Mouse (Mus musculus): ENCODE data around the gene Nxpe4. TPM values are rescaled to one million over a fixed set of nuclear protein-coding genes. Genes with fewer than 3 reads are reported as not detected.

Nxpe4 gene
- polyA plus RNA-seq, 1 experiment: 0.22 TPM

DNA sequence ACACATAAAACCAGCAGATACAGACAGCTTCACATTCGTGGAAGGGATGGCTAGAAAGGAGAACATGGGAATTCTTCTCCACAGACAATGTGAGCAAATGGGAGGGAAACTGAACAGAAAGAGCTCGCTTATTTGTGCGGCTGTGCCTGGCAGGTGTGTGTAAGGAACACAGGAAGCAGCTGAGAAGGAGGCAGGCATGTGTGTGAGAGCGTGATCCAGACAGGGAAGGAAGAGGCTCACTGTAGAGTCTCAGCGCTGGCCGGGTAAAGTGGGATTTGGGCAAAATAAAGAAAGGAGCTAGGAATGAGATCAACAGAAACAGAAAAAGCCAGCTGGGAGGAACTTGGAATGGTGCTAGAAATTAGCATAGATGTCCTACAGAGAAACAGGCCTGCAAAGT is 74.6 kb downstream of the Nxpe4 start:
- Histone ChIP-seq H3K27me3 (ENCODE audit: control insufficient read depth) (no peaks in the 10 kb centered on the region), H3K4me3 (replicated peaks) (no peak overlapping the region), H3K36me3 (ENCODE audit: control insufficient read depth) (no peaks in the 10 kb centered on the region), H3K9me3 (ENCODE audit: control insufficient read depth, low read length) (no peaks in the 10 kb centered on the region), H3K4me1 (ENCODE audit: control insufficient read depth) (no peaks in the 10 kb centered on the region)
- TF ChIP-seq TAL1 (IDR thresholded peaks at IDR 0.05; ENCODE audit: low read length): no peak
- TF ChIP-seq GATA1 (IDR thresholded peaks at IDR 0.05; ENCODE audit: low read length): no peak

DNA sequence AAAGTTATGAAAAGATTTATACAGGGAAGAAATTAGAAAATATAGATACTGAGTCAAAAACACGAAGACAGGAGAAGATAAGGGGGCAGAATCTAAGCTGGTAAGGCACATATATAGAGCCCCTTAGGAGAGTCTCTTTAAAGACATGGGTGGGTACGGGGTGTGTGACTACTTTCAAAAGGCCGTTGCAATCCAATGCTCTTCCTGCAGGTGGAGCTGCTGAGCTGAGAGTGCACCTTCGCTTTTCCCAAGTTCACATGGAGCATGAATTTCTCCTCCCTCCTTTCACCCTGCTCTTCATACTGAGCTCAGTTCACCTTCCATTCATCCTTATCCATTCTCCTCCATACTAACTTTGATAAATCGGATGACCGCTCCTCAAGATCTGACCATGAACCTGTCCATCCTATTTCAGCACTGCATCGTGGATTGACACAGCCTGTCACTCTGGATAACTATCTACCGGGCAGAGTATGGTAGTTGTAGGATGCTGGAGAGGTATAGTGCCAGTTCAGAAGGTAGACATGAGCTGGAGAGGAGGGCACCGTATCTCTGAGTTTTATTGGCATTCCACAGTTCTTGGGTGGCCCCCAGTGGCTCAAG is 76.4 kb downstream of the Nxpe4 start:
- no peak overlapping the region for H3K4me3 ChIP-seq (replicated peaks)
- TF ChIP-seq TAL1 (IDR thresholded peaks at IDR 0.05; ENCODE audit: low read length): no peak
- TF ChIP-seq GATA1 (IDR thresholded peaks at IDR 0.05; ENCODE audit: low read length): no peak
- no peaks in the 10 kb centered on the region for H3K27me3 ChIP-seq (ENCODE audit: control insufficient read depth)
- H3K4me1 ChIP-seq (ENCODE audit: control insufficient read depth): no peaks in the 10 kb centered on the region
- no peaks in the 10 kb centered on the region for H3K36me3 ChIP-seq (ENCODE audit: control insufficient read depth)
- no peaks in the 10 kb centered on the region for H3K9me3 ChIP-seq (ENCODE audit: control insufficient read depth, low read length)

DNA sequence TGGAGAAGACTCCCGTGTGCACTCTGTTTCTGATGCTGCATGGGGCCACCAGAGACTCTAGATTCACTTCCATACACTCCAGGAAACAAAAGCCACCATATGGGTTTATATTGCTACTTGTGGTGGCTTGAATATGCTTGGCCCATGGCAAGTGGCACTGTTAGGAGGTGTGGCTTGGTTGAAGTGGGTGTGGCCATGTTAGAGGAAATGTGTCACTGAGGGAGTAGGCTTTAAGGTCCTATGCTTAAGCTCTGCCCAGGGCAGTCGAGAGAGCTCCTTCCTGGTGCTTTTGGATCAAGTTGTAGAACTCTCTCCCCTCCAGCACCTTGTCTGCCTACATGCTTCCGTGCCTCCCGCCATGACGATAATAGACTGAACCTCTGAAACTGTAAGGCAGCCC is 77.6 kb downstream of the Nxpe4 start:
- TF ChIP-seq GATA1 (IDR thresholded peaks at IDR 0.05; ENCODE audit: low read length): no peak
- TF ChIP-seq TAL1 (IDR thresholded peaks at IDR 0.05; ENCODE audit: low read length): no peak
- Histone ChIP-seq H3K36me3 (ENCODE audit: control insufficient read depth) (no peaks in the 10 kb centered on the region), H3K4me1 (ENCODE audit: control insufficient read depth) (no peaks in the 10 kb centered on the region), H3K9me3 (ENCODE audit: control insufficient read depth, low read length) (no peaks in the 10 kb centered on the region), H3K4me3 (replicated peaks) (no peak overlapping the region), H3K27me3 (ENCODE audit: control insufficient read depth) (no peaks in the 10 kb centered on the region)

DNA sequence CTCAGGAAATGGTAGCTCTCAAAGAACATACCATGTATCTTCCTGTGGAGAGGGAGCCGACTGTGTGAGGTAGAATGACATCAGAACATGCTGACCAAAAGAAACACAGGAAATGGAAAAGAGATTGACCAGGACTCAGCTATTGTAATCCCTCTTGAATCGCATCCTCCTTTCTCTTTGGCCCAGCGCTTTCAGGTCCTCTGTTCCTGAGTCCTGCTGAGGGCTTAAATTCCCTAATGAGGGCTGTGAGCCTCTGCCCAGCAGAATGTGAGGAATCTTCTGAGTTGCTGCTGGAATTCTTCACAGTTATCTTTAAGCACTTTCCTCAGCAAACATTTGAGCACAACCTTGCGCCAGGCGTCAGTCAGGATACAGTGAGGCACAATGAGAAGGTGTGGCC is 78.6 kb downstream of the Nxpe4 start:
- H3K36me3 ChIP-seq (ENCODE audit: control insufficient read depth): no peaks in the 10 kb centered on the region
- H3K4me1 ChIP-seq (ENCODE audit: control insufficient read depth): no peaks in the 10 kb centered on the region
- H3K27me3 ChIP-seq (ENCODE audit: control insufficient read depth): no peaks in the 10 kb centered on the region
- no peak for TF ChIP-seq GATA1 (IDR thresholded peaks at IDR 0.05; ENCODE audit: low read length)
- TF ChIP-seq TAL1 (IDR thresholded peaks at IDR 0.05; ENCODE audit: low read length): no peak
- H3K9me3 ChIP-seq (ENCODE audit: control insufficient read depth, low read length): no peaks in the 10 kb centered on the region
- H3K4me3 ChIP-seq (replicated peaks): no peak overlapping the region

DNA sequence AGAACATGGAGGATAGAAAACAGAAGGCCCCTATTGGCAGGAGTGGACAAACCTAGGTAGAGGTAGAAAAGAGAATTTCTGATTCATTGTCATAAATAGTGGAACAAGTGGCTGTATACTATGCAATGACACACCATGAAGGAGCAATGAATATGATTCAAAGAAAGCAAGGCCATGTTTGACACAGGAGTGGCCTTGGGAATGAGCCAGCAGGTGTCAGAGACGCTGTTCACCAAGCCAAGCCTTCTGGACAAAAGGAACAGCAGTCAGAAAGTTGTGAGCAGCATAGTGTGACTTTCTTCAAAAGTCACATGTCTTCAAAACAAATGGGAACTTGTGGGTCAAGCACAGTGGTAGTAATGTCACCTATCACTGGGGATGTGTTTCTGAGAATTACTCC is 80.0 kb downstream of the Nxpe4 start:
- H3K4me1 ChIP-seq (ENCODE audit: control insufficient read depth): no peaks in the 10 kb centered on the region
- TF ChIP-seq GATA1 (IDR thresholded peaks at IDR 0.05; ENCODE audit: low read length): no peak
- TF ChIP-seq TAL1 (IDR thresholded peaks at IDR 0.05; ENCODE audit: low read length): no peak
- H3K36me3 ChIP-seq (ENCODE audit: control insufficient read depth): no peaks in the 10 kb centered on the region
- H3K4me3 ChIP-seq (replicated peaks): no peak overlapping the region
- H3K27me3 ChIP-seq (ENCODE audit: control insufficient read depth): no peaks in the 10 kb centered on the region
- H3K9me3 ChIP-seq (ENCODE audit: control insufficient read depth, low read length): no peaks in the 10 kb centered on the region

DNA sequence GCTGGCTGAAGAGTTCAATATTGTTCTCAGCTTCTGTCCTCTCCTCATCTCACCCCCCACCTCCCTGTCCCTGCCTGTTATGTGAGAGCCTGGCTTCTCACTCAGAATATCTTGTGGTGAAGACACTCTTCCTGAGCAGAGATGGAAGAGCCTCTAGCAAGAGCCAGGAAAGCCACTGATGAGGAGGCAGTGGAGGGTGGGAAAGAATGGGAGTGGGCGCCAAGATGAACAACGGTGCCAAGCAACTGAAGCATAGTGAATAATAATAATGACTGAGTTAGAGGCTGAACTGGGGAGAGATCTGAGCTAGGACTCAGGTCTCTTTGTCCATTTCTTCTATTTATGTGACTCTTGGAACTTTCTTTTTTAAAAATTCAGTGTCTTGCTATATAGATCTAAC is 80.9 kb downstream of the Nxpe4 start:
- Histone ChIP-seq H3K27me3 (ENCODE audit: control insufficient read depth) (no peaks in the 10 kb centered on the region), H3K4me3 (replicated peaks) (no peak overlapping the region), H3K4me1 (ENCODE audit: control insufficient read depth) (no peaks in the 10 kb centered on the region), H3K36me3 (ENCODE audit: control insufficient read depth) (no peaks in the 10 kb centered on the region), H3K9me3 (ENCODE audit: control insufficient read depth, low read length) (no peaks in the 10 kb centered on the region)
- TF ChIP-seq TAL1 (IDR thresholded peaks at IDR 0.05; ENCODE audit: low read length) (no peak), GATA1 (IDR thresholded peaks at IDR 0.05; ENCODE audit: low read length) (no peak)

DNA sequence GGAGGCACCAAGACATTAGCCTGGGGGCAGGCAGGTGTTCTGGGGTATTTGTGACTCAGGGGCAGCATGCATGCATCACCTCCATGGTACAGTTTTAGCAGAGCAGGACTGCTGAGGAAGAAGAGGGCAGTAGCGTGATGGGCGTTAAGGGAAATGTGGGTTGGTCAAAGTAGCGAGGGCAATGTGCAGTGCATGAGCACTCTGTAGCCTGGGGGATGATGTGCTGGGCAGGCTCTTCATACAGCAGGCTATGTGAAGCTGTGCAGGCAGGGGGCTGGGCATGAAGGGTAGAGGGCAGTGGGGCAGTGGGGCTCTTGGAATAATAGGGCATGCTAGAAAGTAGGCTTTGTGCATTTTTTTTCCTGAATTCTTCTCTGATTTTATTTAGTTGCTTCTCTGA is 82.4 kb downstream of the Nxpe4 start:
- Histone ChIP-seq H3K4me1 (ENCODE audit: control insufficient read depth) (no peaks in the 10 kb centered on the region), H3K9me3 (ENCODE audit: control insufficient read depth, low read length) (no peaks in the 10 kb centered on the region), H3K36me3 (ENCODE audit: control insufficient read depth) (no peaks in the 10 kb centered on the region), H3K27me3 (ENCODE audit: control insufficient read depth) (no peaks in the 10 kb centered on the region), H3K4me3 (replicated peaks) (no peak overlapping the region)
- no peak for TF ChIP-seq GATA1 (IDR thresholded peaks at IDR 0.05; ENCODE audit: low read length)
- TF ChIP-seq TAL1 (IDR thresholded peaks at IDR 0.05; ENCODE audit: low read length): no peak

DNA sequence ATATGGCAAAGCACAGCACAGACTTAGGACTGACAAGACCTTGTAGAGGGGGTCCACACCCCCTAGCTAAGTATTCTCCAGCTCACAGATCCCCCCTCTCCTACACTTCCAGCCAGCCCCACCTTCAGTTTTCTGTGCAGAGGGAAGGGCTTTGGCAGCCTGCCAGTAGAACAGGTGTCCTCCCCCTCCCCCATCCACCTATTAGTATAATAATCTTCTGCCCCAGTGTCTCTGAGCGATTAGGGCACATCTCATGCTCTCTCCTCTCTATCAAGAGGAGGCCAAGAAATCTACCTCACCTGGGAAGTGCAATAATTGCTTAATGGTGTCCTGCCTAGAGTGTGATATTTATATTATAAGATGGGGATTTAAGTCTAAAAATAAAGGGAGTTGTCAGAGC is 83.7 kb downstream of the Nxpe4 start:
- Histone ChIP-seq H3K9me3 (ENCODE audit: control insufficient read depth, low read length) (no peaks in the 10 kb centered on the region), H3K4me3 (replicated peaks) (no peak overlapping the region), H3K36me3 (ENCODE audit: control insufficient read depth) (no peaks in the 10 kb centered on the region), H3K4me1 (ENCODE audit: control insufficient read depth) (no peaks in the 10 kb centered on the region), H3K27me3 (ENCODE audit: control insufficient read depth) (no peaks in the 10 kb centered on the region)
- TF ChIP-seq GATA1 (IDR thresholded peaks at IDR 0.05; ENCODE audit: low read length): no peak
- TF ChIP-seq TAL1 (IDR thresholded peaks at IDR 0.05; ENCODE audit: low read length): no peak

DNA sequence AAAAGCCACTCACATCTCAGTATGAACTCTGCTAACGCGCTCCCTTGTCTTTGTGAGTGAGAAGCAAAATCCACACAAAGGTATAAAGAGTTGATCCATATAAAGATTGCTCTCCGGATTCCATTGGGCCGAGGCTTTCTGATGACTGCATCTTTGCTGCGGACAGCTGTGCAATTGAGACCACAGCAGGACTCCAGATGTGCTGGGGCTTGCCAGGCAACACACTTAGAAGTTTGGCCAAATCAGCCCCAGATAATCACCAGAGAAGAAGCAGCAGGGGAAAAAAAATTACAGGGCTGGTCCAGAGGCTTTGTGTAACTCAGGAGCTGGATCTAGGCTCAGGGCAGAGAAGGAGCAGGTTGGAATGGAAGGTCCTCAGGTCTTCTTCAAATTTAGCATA is 85.5 kb downstream of the Nxpe4 start:
- Histone ChIP-seq H3K4me3 (replicated peaks) (no peak overlapping the region), H3K4me1 (ENCODE audit: control insufficient read depth) (no peaks in the 10 kb centered on the region), H3K36me3 (ENCODE audit: control insufficient read depth) (no peaks in the 10 kb centered on the region), H3K27me3 (ENCODE audit: control insufficient read depth) (peaks cover 4% of the 10 kb centered on the region), H3K9me3 (ENCODE audit: control insufficient read depth, low read length) (no peaks in the 10 kb centered on the region)
- TF ChIP-seq GATA1 (IDR thresholded peaks at IDR 0.05; ENCODE audit: low read length): no peak
- no peak for TF ChIP-seq TAL1 (IDR thresholded peaks at IDR 0.05; ENCODE audit: low read length)

DNA sequence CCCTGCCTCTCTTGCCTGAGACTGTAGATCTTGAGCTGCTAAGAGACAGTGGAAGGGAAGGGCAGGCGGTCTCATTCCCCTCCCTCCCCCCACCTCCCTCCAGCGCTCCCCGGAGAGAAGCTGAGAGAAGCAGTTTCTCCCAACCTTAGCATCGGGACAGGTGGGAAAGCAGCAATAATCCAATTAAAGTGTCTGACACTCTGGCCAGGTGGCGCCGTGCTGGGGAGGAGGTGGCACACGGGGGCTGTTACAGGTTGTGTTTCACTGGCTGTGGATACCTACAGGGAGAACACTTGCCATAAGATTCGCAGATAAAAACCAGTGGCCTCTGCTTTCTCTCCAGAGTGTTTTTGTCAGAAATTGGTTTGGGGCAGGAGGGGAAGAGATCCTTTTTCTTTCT is 90.4 kb downstream of the Nxpe4 start:
- Histone ChIP-seq H3K27me3 (ENCODE audit: control insufficient read depth) (peaks cover 15% of the 10 kb centered on the region), H3K36me3 (ENCODE audit: control insufficient read depth) (no peaks in the 10 kb centered on the region), H3K9me3 (ENCODE audit: control insufficient read depth, low read length) (no peaks in the 10 kb centered on the region), H3K4me3 (replicated peaks) (no peak overlapping the region), H3K4me1 (ENCODE audit: control insufficient read depth) (no peaks in the 10 kb centered on the region)
- no peak for TF ChIP-seq TAL1 (IDR thresholded peaks at IDR 0.05; ENCODE audit: low read length)
- TF ChIP-seq GATA1 (IDR thresholded peaks at IDR 0.05; ENCODE audit: low read length): no peak
